Mouse (Mus musculus) gastrocnemius, postnatal 36 days (tissue): ENCODE results near the gene Hacl1. TPM values are rescaled to one million over a fixed set of nuclear protein-coding genes. Genes with fewer than 3 reads are reported as not detected.
"Not testable (repeated sequence)": the region's sequence is repeated elsewhere in the genome, so short reads cannot be mapped to it uniquely, and the experiment has no call there.

Experiments used
- DNase-seq, 2 experiments: peaks; one replicate each; pipeline ENCODE4 v3.0.0; 2022
- intact Hi-C: fragments of 180-260 bp; cut with DNase I; formaldehyde crosslinking; loops from one replicate; pipeline ENCODE4 v1.15.1; 2025
- total RNA-seq, 2 experiments: library from RNA; stranded (reverse); gene quantifications; 2 replicates each; pipeline ENCODE4 v1.2.3; 2021

Gene Hacl1
- total RNA-seq, 2 experiments from 2014 or later: 5.3 to 7.4 TPM

GRCm38 (mm10) chr14:31644931-31645547, 4.0 kb upstream of the Hacl1 start:
- intact Hi-C loops: no loop called here
- DNase-seq: no peak

GRCm38 (mm10) chr14:31644183-31644830, 3.2 kb upstream of the Hacl1 start:
- DNase-seq: no peak
- intact Hi-C loops: no loop called here

GRCm38 (mm10) chr14:31641506-31642155, 545 bp upstream of the Hacl1 start:
- intact Hi-C loops: no loop called here

GRCm38 (mm10) chr14:31640346-31640889, 668 bp downstream of the Hacl1 start, which contains the start of gene Gm49387:
Gm49387 (minus strand) TSS chr14:31640878.
- intact Hi-C loops: no loop called here
- DNase-seq: no peak

More at GRCm38 (mm10) chr14:31641506-31642155, 545 bp upstream of the Hacl1 start:
- no peak for DNase-seq

- intact Hi-C loops: no loop called here
- no peak for DNase-seq
Measured at GRCm38 (mm10) chr14:31630677-31631076, 10.4 kb downstream of the Hacl1 start.

GRCm38 (mm10) chr14:31622748-31623147, 18.3 kb downstream of the Hacl1 start:
- intact Hi-C loops: loop anchor here (5.0 kb wide), 1 partner anchor 815 kb away; no protein-coding TSS in a partner anchor
- no peak for DNase-seq

GRCm38 (mm10) chr14:31620591-31621223, 20.4 kb downstream of the Hacl1 start:
- intact Hi-C loops: loop anchor here (5.0 kb wide), 1 partner anchor 817 kb away; no protein-coding TSS in a partner anchor
- no peak for DNase-seq

- intact Hi-C loops: no loop called here
- DNase-seq: no peak
Measured at GRCm38 (mm10) chr14:31617997-31618396, 23.1 kb downstream of the Hacl1 start.

- intact Hi-C loops: no loop called here
- no peak for DNase-seq
Measured at GRCm38 (mm10) chr14:31617204-31617603, 23.9 kb downstream of the Hacl1 start.

GRCm38 (mm10) chr14:31613671-31614070, 27.4 kb downstream of the Hacl1 start:
- intact Hi-C loops: no loop called here
- no peak for DNase-seq

GRCm38 (mm10) chr14:31611986-31612385, 29.1 kb downstream of the Hacl1 start:
- no peak for DNase-seq
- intact Hi-C loops: no loop called here

- intact Hi-C loops: loop anchor here (2.0 kb wide), 1 partner anchor 87 kb away; no protein-coding TSS in a partner anchor
- DNase-seq: no peak
Measured at GRCm38 (mm10) chr14:31605514-31605913, 35.6 kb downstream of the Hacl1 start.

GRCm38 (mm10) chr14:31604916-31605315, 36.2 kb downstream of the Hacl1 start:
- intact Hi-C loops: loop anchor here (2.0 kb wide), 1 partner anchor 86 kb away; no protein-coding TSS in a partner anchor
- no peak for DNase-seq

- intact Hi-C loops: not testable (repeated sequence)
Measured at GRCm38 (mm10) chr14:31602616-31602979, 38.5 kb downstream of the Hacl1 start.

GRCm38 (mm10) chr14:31601908-31602615, 39.0 kb downstream of the Hacl1 start:
- intact Hi-C loops: no loop called here
- no peak for DNase-seq

More at GRCm38 (mm10) chr14:31602616-31602979, 38.5 kb downstream of the Hacl1 start:
- not testable (repeated sequence) for DNase-seq

- intact Hi-C loops: no loop called here
- DNase-seq: no peak
Measured at GRCm38 (mm10) chr14:31597446-31597845, 43.6 kb downstream of the Hacl1 start.

GRCm38 (mm10) chr14:31596408-31596807, 44.7 kb downstream of the Hacl1 start:
- DNase-seq: no peak
- intact Hi-C loops: no loop called here

- intact Hi-C loops: no loop called here
Measured at GRCm38 (mm10) chr14:31594693-31595092, 46.4 kb downstream of the Hacl1 start.

GRCm38 (mm10) chr14:31593036-31593435, 48.0 kb downstream of the Hacl1 start:
- DNase-seq: no peak
- intact Hi-C loops: no loop called here

More at GRCm38 (mm10) chr14:31594693-31595092, 46.4 kb downstream of the Hacl1 start:
- no peak for DNase-seq

GRCm38 (mm10) chr14:31591243-31591642, 49.8 kb downstream of the Hacl1 start, which contains the start of gene Colq:
Colq (minus strand) TSS chr14:31591343.
- intact Hi-C loops: no loop called here
- DNase-seq: no peak
